Mouse (Mus musculus): Measurements from ENCODE around the gene Trpv3. TPM values are rescaled to one million over a fixed set of nuclear protein-coding genes. Genes with fewer than 3 reads are reported as not detected.
"Not testable (repeated sequence)": the region's sequence is repeated elsewhere in the genome, so short reads cannot be mapped to it uniquely, and the experiment has no call there.

The Trpv3 gene
- polyA plus RNA-seq, 1 experiment from 2014 or later, result 0.03 TPM

GRCm38 (mm10) chr11:73318581-73318980 lies 51.4 kb downstream of the Trpv3 start:
- not testable (repeated sequence) for H3K9me3 ChIP-seq (ENCODE audit: control insufficient read depth, low read length); H3K4me2 ChIP-seq (replicated peaks; ENCODE audit: low read depth, low read length); ATAC-seq (ENCODE audit: low FRiP score); H3K27me3 ChIP-seq (ENCODE audit: control insufficient read depth, insufficient read depth, low read length); DNase-seq (ENCODE audit: low spot score); H3K4me3 ChIP-seq (ENCODE audit: low read depth, low read length); H3K27ac ChIP-seq (ENCODE audit: low read depth, low read length); H3K36me3 ChIP-seq (ENCODE audit: control insufficient read depth, insufficient read depth, low read length); H3K4me1 ChIP-seq (replicated peaks; ENCODE audit: control insufficient read depth, insufficient read depth, low read length); H3K9ac ChIP-seq (ENCODE audit: low read depth, low read length)
- 74% methylated on average over 2 of the region's 2 CpGs for WGBS

GRCm38 (mm10) chr11:73321064-73321463 lies 53.9 kb downstream of the Trpv3 start:
- ATAC-seq (ENCODE audit: low FRiP score); H3K4me3 ChIP-seq (ENCODE audit: low read depth, low read length); H3K4me2 ChIP-seq (replicated peaks; ENCODE audit: low read depth, low read length); H3K27me3 ChIP-seq (ENCODE audit: control insufficient read depth, insufficient read depth, low read length); H3K36me3 ChIP-seq (ENCODE audit: control insufficient read depth, insufficient read depth, low read length); H3K9ac ChIP-seq (ENCODE audit: low read depth, low read length); H3K9me3 ChIP-seq (ENCODE audit: control insufficient read depth, low read length); H3K4me1 ChIP-seq (replicated peaks; ENCODE audit: control insufficient read depth, insufficient read depth, low read length); H3K27ac ChIP-seq (ENCODE audit: low read depth, low read length); DNase-seq (ENCODE audit: low spot score): not testable (repeated sequence)
- 93% methylated on average over 13 of the region's 13 CpGs for WGBS

- H3K9me3 ChIP-seq (ENCODE audit: control insufficient read depth, low read length), result no peaks in the 10 kb centered on the region
- ATAC-seq (ENCODE audit: low FRiP score) (no peak), DNase-seq (ENCODE audit: low spot score) (no peak)
- no peak overlapping the region for H3K4me2 ChIP-seq (replicated peaks; ENCODE audit: low read depth, low read length)
- H3K9ac ChIP-seq (ENCODE audit: low read depth, low read length), result no peak overlapping the region
- H3K4me3 ChIP-seq (ENCODE audit: low read depth, low read length), result no peak overlapping the region
- H3K27me3 ChIP-seq (ENCODE audit: control insufficient read depth, insufficient read depth, low read length), result no peaks in the 10 kb centered on the region
- no peaks in the 10 kb centered on the region for H3K4me1 ChIP-seq (replicated peaks; ENCODE audit: control insufficient read depth, insufficient read depth, low read length)
- no peaks in the 10 kb centered on the region for H3K36me3 ChIP-seq (ENCODE audit: control insufficient read depth, insufficient read depth, low read length)
- no peak overlapping the region for H3K27ac ChIP-seq (ENCODE audit: low read depth, low read length)
- WGBS, result 78% methylated on average over 9 of the region's 9 CpGs
These were observed 57.0 kb downstream of the Trpv3 start for GRCm38 (mm10) chr11:73323906-73324830.

GRCm38 (mm10) chr11:73326485-73326886 lies 59.3 kb downstream of the Trpv3 start:
- 65% methylated on average over 12 of the region's 12 CpGs for WGBS

GRCm38 (mm10) chr11:73327361-73327760 lies 60.2 kb downstream of the Trpv3 start:
- H3K4me3 ChIP-seq (ENCODE audit: low read depth, low read length), result no peak overlapping the region
- WGBS, result 86% methylated on average over 4 of the region's 4 CpGs
- H3K9ac ChIP-seq (ENCODE audit: low read depth, low read length), result no peak overlapping the region
- no peaks in the 10 kb centered on the region for H3K4me1 ChIP-seq (replicated peaks; ENCODE audit: control insufficient read depth, insufficient read depth, low read length)
- H3K9me3 ChIP-seq (ENCODE audit: control insufficient read depth, low read length), result no peaks in the 10 kb centered on the region
- no peak overlapping the region for H3K4me2 ChIP-seq (replicated peaks; ENCODE audit: low read depth, low read length)
- no peaks in the 10 kb centered on the region for H3K36me3 ChIP-seq (ENCODE audit: control insufficient read depth, insufficient read depth, low read length)
- no peak for DNase-seq (ENCODE audit: low spot score)
- no peak overlapping the region for H3K27ac ChIP-seq (ENCODE audit: low read depth, low read length)
- no peaks in the 10 kb centered on the region for H3K27me3 ChIP-seq (ENCODE audit: control insufficient read depth, insufficient read depth, low read length)
- no peak for ATAC-seq (ENCODE audit: low FRiP score)

More at GRCm38 (mm10) chr11:73326485-73326886, 59.3 kb downstream of the Trpv3 start:
- H3K9me3 ChIP-seq (ENCODE audit: control insufficient read depth, low read length), result no peaks in the 10 kb centered on the region
- H3K4me2 ChIP-seq (replicated peaks; ENCODE audit: low read depth, low read length), result no peak overlapping the region
- no peak overlapping the region for H3K4me3 ChIP-seq (ENCODE audit: low read depth, low read length)
- no peaks in the 10 kb centered on the region for H3K27me3 ChIP-seq (ENCODE audit: control insufficient read depth, insufficient read depth, low read length)
- no peaks in the 10 kb centered on the region for H3K36me3 ChIP-seq (ENCODE audit: control insufficient read depth, insufficient read depth, low read length)
- DNase-seq (ENCODE audit: low spot score) (no peak), ATAC-seq (ENCODE audit: low FRiP score) (no peak)
- no peak overlapping the region for H3K27ac ChIP-seq (ENCODE audit: low read depth, low read length)
- H3K4me1 ChIP-seq (replicated peaks; ENCODE audit: control insufficient read depth, insufficient read depth, low read length), result no peaks in the 10 kb centered on the region
- H3K9ac ChIP-seq (ENCODE audit: low read depth, low read length), result no peak overlapping the region

GRCm38 (mm10) chr11:73329442-73329841 lies 62.3 kb downstream of the Trpv3 start, which contains the start of the genes Aspa, Gm49340 and Spata22:
Aspa (minus strand) TSS chr11:73329596.
Gm49340 (plus strand) TSS chr11:73329741.
Spata22 (plus strand) TSS chr11:73329741.
- H3K4me2 ChIP-seq (replicated peaks; ENCODE audit: low read depth, low read length), result no peak within 1 kb of the TSS
- H3K36me3 ChIP-seq (ENCODE audit: control insufficient read depth, insufficient read depth, low read length), result no peaks in the 10 kb centered on the region
- H3K27me3 ChIP-seq (ENCODE audit: control insufficient read depth, insufficient read depth, low read length), result no peaks in the 10 kb centered on the region
- no peak within 1 kb of the TSS for H3K9ac ChIP-seq (ENCODE audit: low read depth, low read length)
- ATAC-seq (ENCODE audit: low FRiP score) (no peak), DNase-seq (ENCODE audit: low spot score) (no peak)
- no peak within 1 kb of the TSS for H3K27ac ChIP-seq (ENCODE audit: low read depth, low read length)
- no peaks in the 10 kb centered on the region for H3K4me1 ChIP-seq (replicated peaks; ENCODE audit: control insufficient read depth, insufficient read depth, low read length)
- 80% methylated on average over 27 of the region's 27 CpGs for WGBS
- no peak within 1 kb of the TSS for H3K4me3 ChIP-seq (ENCODE audit: low read depth, low read length)
- no peaks in the 10 kb centered on the region for H3K9me3 ChIP-seq (ENCODE audit: control insufficient read depth, low read length)

GRCm38 (mm10) chr11:73333357-73333756 lies 66.2 kb downstream of the Trpv3 start:
- Histone ChIP-seq H3K9ac (ENCODE audit: low read depth, low read length) (no peak overlapping the region), H3K27me3 (ENCODE audit: control insufficient read depth, insufficient read depth, low read length) (no peaks in the 10 kb centered on the region), H3K4me3 (ENCODE audit: low read depth, low read length) (no peak overlapping the region), H3K36me3 (ENCODE audit: control insufficient read depth, insufficient read depth, low read length) (no peaks in the 10 kb centered on the region), H3K4me1 (replicated peaks; ENCODE audit: control insufficient read depth, insufficient read depth, low read length) (no peaks in the 10 kb centered on the region), H3K4me2 (replicated peaks; ENCODE audit: low read depth, low read length) (no peak overlapping the region), H3K27ac (ENCODE audit: low read depth, low read length) (no peak overlapping the region), H3K9me3 (ENCODE audit: control insufficient read depth, low read length) (no peaks in the 10 kb centered on the region)
- ATAC-seq (ENCODE audit: low FRiP score), result no peak
- 79% methylated on average over 2 of the region's 2 CpGs for WGBS
- no peak for DNase-seq (ENCODE audit: low spot score)

- Histone ChIP-seq H3K4me3 (ENCODE audit: low read depth, low read length) (no peak overlapping the region), H3K4me2 (replicated peaks; ENCODE audit: low read depth, low read length) (no peak overlapping the region), H3K27me3 (ENCODE audit: control insufficient read depth, insufficient read depth, low read length) (no peaks in the 10 kb centered on the region), H3K4me1 (replicated peaks; ENCODE audit: control insufficient read depth, insufficient read depth, low read length) (no peaks in the 10 kb centered on the region), H3K9me3 (ENCODE audit: control insufficient read depth, low read length) (no peaks in the 10 kb centered on the region), H3K27ac (ENCODE audit: low read depth, low read length) (no peak overlapping the region), H3K9ac (ENCODE audit: low read depth, low read length) (no peak overlapping the region), H3K36me3 (ENCODE audit: control insufficient read depth, insufficient read depth, low read length) (no peaks in the 10 kb centered on the region)
- 80% methylated on average over 4 of the region's 4 CpGs for WGBS
- no peak for ATAC-seq (ENCODE audit: low FRiP score)
- no peak for DNase-seq (ENCODE audit: low spot score)
These were observed 69.7 kb downstream of the Trpv3 start for GRCm38 (mm10) chr11:73336919-73337318.

Measured in hindbrain, embryonic 11.5 days (tissue).